In the genomic region with DNA sequence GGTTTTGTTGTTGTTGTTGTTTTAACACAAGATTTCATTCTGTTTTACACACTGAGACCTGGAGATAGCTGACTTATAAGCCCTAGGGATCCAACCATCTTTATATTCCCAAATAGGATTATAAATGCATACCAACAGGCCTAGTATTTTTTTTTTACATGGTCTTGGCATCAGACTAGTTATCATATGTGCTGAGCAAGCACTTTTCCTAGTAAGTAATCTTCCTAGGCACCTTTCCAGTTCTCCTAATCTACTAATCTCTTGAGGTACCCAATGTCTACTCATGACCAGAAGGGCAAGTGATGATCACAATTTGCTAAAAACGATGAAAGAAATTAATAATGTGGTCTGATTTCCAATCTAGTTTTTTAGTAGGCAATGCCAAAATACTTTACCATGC, we compare ENCODE assay signal across 23 mouse cellular contexts.
DNase-seq lines count a peak whose midpoint lies in the region; ATAC-seq and TF ChIP-seq lines count a peak whose summit lies in the region.
"Had no signal": no experiment of that assay in that cellular context is flagged by ENCODE, and none has a peak within 500 bp of the region (broad histone marks: within the 10 kb centered on the region; RNA-seq: fewer than 3 reads in every experiment).

No protein-coding gene starts in this region.

- H3K4me1 ChIP-seq in limb, embryonic 15.5 days: peaks cover 21% of the 10 kb centered on the region
- H3K4me1 ChIP-seq in limb, embryonic 10.5 days: no peaks in the 10 kb centered on the region
- H3K4me1 ChIP-seq in MEL (ENCODE audit: control insufficient read depth in 1 of 2, insufficient read depth in 2 of 2, low read length in 2 of 2): peaks cover 24 to 31% of the 10 kb centered on the region in 2 experiments
- H3K4me1 ChIP-seq: forebrain, embryonic 13.5 days; forebrain, embryonic 15.5 days had no signal

- WGBS in limb, embryonic 15.5 days: 91% methylated on average over 1 of the region's 1 CpGs
- WGBS in limb, embryonic 10.5 days: 93% methylated on average over 1 of the region's 1 CpGs

- no peak for DNase-seq in limb, embryonic 10.5 days (ENCODE audit: low spot score)
- no peak for DNase-seq in MEL (ENCODE audit: low read depth, low spot score)
- no peak for DNase-seq in cerebellum, postnatal 36 days
- DNase-seq in cerebellum, adult 8-10 months: no peak
- DNase-seq: adrenal gland, adult 2 months; adrenal gland, postnatal 10 days; adrenal gland, postnatal 25 days; B cell, adult 2 months; cerebellum, adult 11 months; cerebellum, adult 18-20 months; cerebellum, adult 9-10 months; cerebellum, postnatal 10 days; cerebellum, postnatal 25 days; embryo, embryonic 11 days; forebrain, postnatal 0 days had no signal

- TF ChIP-seq RAD21 in MEL (IDR thresholded peaks at IDR 0.05; ENCODE audit: low read depth, low read length): no peak

- no peak overlapping the region for H3K4me3 ChIP-seq in limb, embryonic 15.5 days
- H3K4me3 ChIP-seq in limb, embryonic 10.5 days: no peak overlapping the region
- H3K4me3 ChIP-seq in MEL (ENCODE audit: control insufficient read depth in 1 of 2, insufficient read depth in 1 of 2, low read depth in 2 of 2, low read length in 2 of 2): no peak overlapping the region
- H3K4me3 ChIP-seq: embryonic facial prominence, embryonic 13.5 days; embryonic facial prominence, embryonic 15.5 days; forebrain, embryonic 13.5 days; forebrain, embryonic 15.5 days had no signal

- no peaks in the 10 kb centered on the region for H3K36me3 ChIP-seq in limb, embryonic 15.5 days
- no peaks in the 10 kb centered on the region for H3K36me3 ChIP-seq in limb, embryonic 10.5 days
- H3K36me3 ChIP-seq in MEL (ENCODE audit: control insufficient read depth in 1 of 2, insufficient read depth in 2 of 2, low read length in 2 of 2): peaks cover 0 to 43% of the 10 kb centered on the region in 2 experiments; a peak in 2 of 4 replicates
- H3K36me3 ChIP-seq: embryonic facial prominence, embryonic 13.5 days; embryonic facial prominence, embryonic 15.5 days; forebrain, embryonic 15.5 days; G1E had no signal

- no peak for TF ChIP-seq POLR2A in MEL (IDR thresholded peaks at IDR 0.05; ENCODE audit: control insufficient read depth in 1 of 2, insufficient read depth in 1 of 2, low read depth in 1 of 2, low read length in 2 of 2, poor library complexity in 1 of 2)

- TF ChIP-seq CTCF in MEL (IDR thresholded peaks at IDR 0.05 in 2 of 3, conservative IDR thresholded peaks at IDR 0.05 in 1 of 3; ENCODE audit: control insufficient read depth in 1 of 3, insufficient read depth in 1 of 3, low read depth in 2 of 3, low read length in 3 of 3, poor library complexity in 1 of 3, severe bottlenecking in 1 of 3): no peak

- no peaks in the 10 kb centered on the region for H3K27me3 ChIP-seq in limb, embryonic 15.5 days
- no peaks in the 10 kb centered on the region for H3K27me3 ChIP-seq in limb, embryonic 10.5 days (ENCODE audit: low read depth, poor library complexity, severe bottlenecking)
- H3K27me3 ChIP-seq in MEL (ENCODE audit: control insufficient read depth in 1 of 2, insufficient read depth in 2 of 2, low read length in 2 of 2): no peaks in the 10 kb centered on the region
- H3K27me3 ChIP-seq: embryonic facial prominence, embryonic 13.5 days; embryonic facial prominence, embryonic 15.5 days; forebrain, embryonic 13.5 days; forebrain, embryonic 15.5 days had no signal

- H3K27ac ChIP-seq in limb, embryonic 15.5 days: 0 out of 2 replicates have a peak overlapping the region, but pooled peaks have one; percentile 4
- no peak overlapping the region for H3K27ac ChIP-seq in limb, embryonic 10.5 days
- peak overlapping the region; percentile 65 for H3K27ac ChIP-seq in MEL (ENCODE audit: control insufficient read depth, low read depth, low read length)
- H3K27ac ChIP-seq: embryonic facial prominence, embryonic 13.5 days; embryonic facial prominence, embryonic 15.5 days; forebrain, embryonic 13.5 days; forebrain, embryonic 15.5 days had no signal

- no peaks in the 10 kb centered on the region for H3K9me3 ChIP-seq in limb, embryonic 15.5 days
- H3K9me3 ChIP-seq in limb, embryonic 10.5 days (replicated peaks): no peaks in the 10 kb centered on the region
- H3K9me3 ChIP-seq in MEL (replicated peaks; ENCODE audit: insufficient read depth, low read length): no peaks in the 10 kb centered on the region
- H3K9me3 ChIP-seq: embryonic facial prominence, embryonic 13.5 days; embryonic facial prominence, embryonic 15.5 days; forebrain, embryonic 13.5 days; forebrain, embryonic 15.5 days; G1E had no signal

- H3K79me2 ChIP-seq in MEL (ENCODE audit: control insufficient read depth, insufficient read depth, low read length, poor library complexity): no peaks in the 10 kb centered on the region

- H3K9ac ChIP-seq in limb, embryonic 15.5 days: no peak overlapping the region
- no peak overlapping the region for H3K9ac ChIP-seq in MEL (ENCODE audit: control insufficient read depth, low read depth, low read length, poor library complexity, severe bottlenecking)
- H3K9ac ChIP-seq: embryonic facial prominence, embryonic 13.5 days; embryonic facial prominence, embryonic 15.5 days; forebrain, embryonic 13.5 days; forebrain, embryonic 15.5 days; forebrain, postnatal 0 days had no signal

- TF ChIP-seq EP300 in MEL (IDR thresholded peaks at IDR 0.05; ENCODE audit: low read depth in 1 of 2, low read length in 2 of 2): no peak

- H3K4me2 ChIP-seq in limb, embryonic 15.5 days: no peak overlapping the region
- H3K4me2 ChIP-seq: embryonic facial prominence, embryonic 13.5 days; embryonic facial prominence, embryonic 15.5 days; forebrain, embryonic 13.5 days; forebrain, embryonic 15.5 days had no signal

- no peak for ATAC-seq in limb, embryonic 15.5 days (ENCODE audit: insufficient number of reproducible peaks, low FRiP score, low TSS enrichment, low read depth)
- 0 out of 2 replicates have a peak, but pooled peaks have one; percentile 14 for ATAC-seq in megakaryocyte-erythroid progenitor cell, adult 5-6 weeks (replicated peaks; ENCODE audit: low FRiP score, low TSS enrichment, poor library complexity, severe bottlenecking)
- ATAC-seq: CD4-positive, CD25-positive, alpha-beta regulatory T cell, adult 4 months; forebrain, embryonic 13.5 days; forebrain, embryonic 15.5 days; forebrain, postnatal 0 days had no signal

TF ChIP-seq in MEL, 35 proteins besides CTCF, POLR2A, EP300 and RAD21:
- peak; percentile 34; the same call in 1 of the 2 replicates for TF ChIP-seq ZNF384 (IDR thresholded peaks at IDR 0.05; ENCODE audit: low read depth, low read length)
- TF ChIP-seq CHD2 (IDR thresholded peaks at IDR 0.05; ENCODE audit: low read length): no peak
- TF ChIP-seq HCFC1 (IDR thresholded peaks at IDR 0.05; ENCODE audit: low read depth, low read length): no peak
- TF ChIP-seq CHD1 (IDR thresholded peaks at IDR 0.05; ENCODE audit: low read depth, low read length): no peak
- TF ChIP-seq ZC3H11A (IDR thresholded peaks at IDR 0.05; ENCODE audit: low read depth, low read length): no peak
- TF ChIP-seq MAFK (IDR thresholded peaks at IDR 0.05; ENCODE audit: borderline replicate concordance, low read depth, low read length): peak; percentile 95
TF ChIP-seq in MEL: peak in this region for 2.
